In the genomic region with DNA sequence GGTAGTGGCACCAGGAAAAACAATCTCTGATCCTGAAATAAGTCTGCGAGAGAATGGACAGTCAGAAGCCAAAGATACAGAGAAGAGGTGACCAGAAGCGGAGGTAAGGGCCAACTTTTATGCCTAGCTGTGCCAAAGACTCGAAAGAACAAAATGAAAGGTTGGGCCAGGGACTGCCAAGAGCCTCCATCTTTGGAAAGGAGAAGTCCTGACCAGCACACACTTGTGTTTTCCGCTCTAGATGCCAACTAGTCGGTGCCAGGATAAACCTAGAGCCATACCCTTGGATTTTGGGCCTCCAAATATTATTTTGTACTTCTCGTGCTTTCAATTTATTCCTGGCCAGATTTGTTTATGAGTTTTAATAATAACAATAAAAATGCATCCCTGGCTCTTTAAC, we compare ENCODE assay signal across 8 mouse cellular contexts. TPM values are rescaled to one million over a fixed set of nuclear protein-coding genes. Genes with fewer than 3 reads are reported as not detected.
DNase-seq lines count a peak whose midpoint lies in the region; ATAC-seq and TF ChIP-seq lines count a peak whose summit lies in the region.

No protein-coding gene starts in this region.

- no peak for ATAC-seq in forebrain, embryonic 16.5 days

- H3K4me1 ChIP-seq in forebrain, embryonic 16.5 days (replicated peaks; ENCODE audit: control insufficient read depth, insufficient read depth, low read length) = peaks cover 84% of the 10 kb centered on the region
- peaks cover 64% of the 10 kb centered on the region for H3K4me1 ChIP-seq in limb, embryonic 10.5 days
- H3K4me1 ChIP-seq in olfactory bulb, adult 2 months (ENCODE audit: control insufficient read depth, insufficient read depth, low read length) = peaks cover 23% of the 10 kb centered on the region

- no peak overlapping the region for H3K9ac ChIP-seq in forebrain, embryonic 16.5 days (replicated peaks; ENCODE audit: low read depth, low read length)

- no peak for TF ChIP-seq POLR2A in olfactory bulb, adult 2 months (IDR thresholded peaks at IDR 0.05; ENCODE audit: insufficient read depth, low read depth, low read length)

- WGBS in forebrain, embryonic 16.5 days = 35% methylated on average over 6 of the region's 6 CpGs
- WGBS in limb, embryonic 10.5 days = 61% methylated on average over 6 of the region's 6 CpGs
- WGBS in olfactory bulb, adult 2 months = 35% methylated on average over 6 of the region's 6 CpGs

- peak; percentile 5 for DNase-seq in left cerebral cortex, postnatal 4 days
- DNase-seq in left cerebral cortex, adult 11 months (ENCODE audit: low spot score) = no peak
- DNase-seq in limb, embryonic 10.5 days (ENCODE audit: low spot score) = no peak
- no peak for DNase-seq in right cerebral cortex, postnatal 10 days (ENCODE audit: low spot score in 2 of 2)
- DNase-seq in layer of hippocampus, postnatal 10 days (ENCODE audit: low spot score in 2 of 2) = no peak
- no peak for DNase-seq in adrenal gland, postnatal 4 days (ENCODE audit: low spot score in 2 of 2)

- H3K9me3 ChIP-seq in forebrain, embryonic 16.5 days (ENCODE audit: control insufficient read depth, low read length) = no peaks in the 10 kb centered on the region
- H3K9me3 ChIP-seq in limb, embryonic 10.5 days (replicated peaks) = no peaks in the 10 kb centered on the region

- intact Hi-C loops in left cerebral cortex, postnatal 4 days (cut with DNase I) = no loop called here

- H3K27ac ChIP-seq in forebrain, embryonic 16.5 days (ENCODE audit: low read length) = peak overlapping the region; percentile 97
- H3K27ac ChIP-seq in limb, embryonic 10.5 days = peak overlapping the region; percentile 73
- H3K27ac ChIP-seq in olfactory bulb, adult 2 months (ENCODE audit: insufficient read depth, low read depth, low read length) = 0 out of 2 replicates have a peak overlapping the region, but pooled peaks have one; percentile 26

- H3K27me3 ChIP-seq in forebrain, embryonic 16.5 days (replicated peaks; ENCODE audit: control insufficient read depth, insufficient read depth, low read length) = no peaks in the 10 kb centered on the region
- no peaks in the 10 kb centered on the region for H3K27me3 ChIP-seq in limb, embryonic 10.5 days (ENCODE audit: low read depth, poor library complexity, severe bottlenecking)

- TF ChIP-seq CTCF in olfactory bulb, adult 2 months (IDR thresholded peaks at IDR 0.05; ENCODE audit: insufficient read depth, low read depth, low read length) = no peak

- H3K36me3 ChIP-seq in forebrain, embryonic 16.5 days (ENCODE audit: control insufficient read depth, insufficient read depth) = no peaks in the 10 kb centered on the region
- peaks cover 49% of the 10 kb centered on the region for H3K36me3 ChIP-seq in limb, embryonic 10.5 days

- peak overlapping the region; percentile 50 for H3K4me2 ChIP-seq in forebrain, embryonic 16.5 days (ENCODE audit: low read length)

- peak overlapping the region; percentile 20 for H3K4me3 ChIP-seq in forebrain, embryonic 16.5 days (replicated peaks; ENCODE audit: low read length)
- H3K4me3 ChIP-seq in limb, embryonic 10.5 days = peak overlapping the region; percentile 37
- no peak overlapping the region for H3K4me3 ChIP-seq in olfactory bulb, adult 2 months (ENCODE audit: insufficient read depth, low read depth, low read length)

RNA-seq across cellular contexts. Expression of gene Arid1a, which starts 27.6 kb away (rescaled TPM):
- total RNA-seq in left cerebral cortex, postnatal 4 days (2021) = 100 to 1,000 TPM; 114 to 121 TPM
- polyA plus RNA-seq in forebrain, embryonic 16.5 days (2015; fragmentation: Nextera tagmentation; extraction: Ambion mirVana) = 36.4 and 41.4 TPM in 2 replicates
- 42.1 and 46.6 TPM in 2 replicates for polyA plus RNA-seq in limb, embryonic 10.5 days (2016; fragmentation: Nextera tagmentation; extraction: Ambion mirVana)
- 655 TPM in 1 of 2 replicates, not detected in the other for polyA plus RNA-seq in olfactory bulb, adult 2 months (2012; ENCODE audit: insufficient read depth, insufficient read length, low replicate concordance, missing spikeins)
- 10 to 100 TPM; 74.6 to 76.4 TPM for total RNA-seq in layer of hippocampus, postnatal 10 days (2021)
- total RNA-seq in adrenal gland, postnatal 4 days (2021) = 10 to 100 TPM; 77.3 to 89.1 TPM

RNA-seq across cellular contexts. Expression of gene Pigv, which starts 56.6 kb away (rescaled TPM):
- total RNA-seq in left cerebral cortex, postnatal 4 days (2021) = 10 to 100 TPM; 11.5 to 12.8 TPM
- polyA plus RNA-seq in forebrain, embryonic 16.5 days (2015; fragmentation: Nextera tagmentation; extraction: Ambion mirVana) = 14.7 and 15.5 TPM in 2 replicates
- polyA plus RNA-seq in limb, embryonic 10.5 days (2016; fragmentation: Nextera tagmentation; extraction: Ambion mirVana) = 17.9 and 19.6 TPM in 2 replicates
- not detected in 2 replicates for polyA plus RNA-seq in olfactory bulb, adult 2 months (2012; ENCODE audit: insufficient read depth, insufficient read length, low replicate concordance, missing spikeins)
- total RNA-seq in layer of hippocampus, postnatal 10 days (2021) = 10 to 100 TPM in 1 of 2 experiments, 1 to 10 TPM in 1; 9.2 to 10.8 TPM
- total RNA-seq in adrenal gland, postnatal 4 days (2021) = 10 to 100 TPM; 19.8 to 20.2 TPM

Comparison
In these comparisons a context has a peak if more than half of its experiments do, and no peak if none do; other contexts are left out.
1. H3K27ac ChIP-seq: peak in every context shown above with its lines; median percentile 97 in forebrain, embryonic 16.5 days; 73 in limb, embryonic 10.5 days; 26 in olfactory bulb, adult 2 months.